20 mouse cellular contexts compared by ENCODE assay signal in the genomic region with DNA sequence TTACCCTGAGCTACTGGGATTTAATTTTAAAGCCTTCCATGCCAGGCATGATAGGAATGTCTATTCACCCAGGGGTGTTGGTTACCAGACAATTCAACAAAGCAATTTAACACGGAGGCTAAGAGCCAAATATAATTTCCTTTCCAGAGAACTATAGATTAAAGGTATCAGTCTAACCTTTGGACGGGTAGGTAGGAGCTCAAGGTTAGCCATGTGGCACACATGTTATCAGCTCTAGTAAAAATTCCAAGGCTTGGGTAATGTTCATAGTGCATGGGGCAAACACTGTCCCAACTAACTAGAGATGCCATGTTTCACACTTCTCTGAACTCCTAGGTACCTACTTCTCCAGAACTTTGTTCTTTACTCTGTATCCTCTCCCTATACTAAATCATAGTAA.
"Had no signal": no experiment of that assay in that cellular context is flagged by ENCODE, and none has a peak within 500 bp of the region (broad histone marks: within the 10 kb centered on the region; RNA-seq: fewer than 3 reads in every experiment).

No protein-coding gene starts in this region.

- H3K4me1 ChIP-seq: limb, embryonic 10.5 days; limb, embryonic 13.5 days; liver, embryonic 13.5 days; midbrain, embryonic 12.5 days; midbrain, embryonic 15.5 days; neural tube, embryonic 12.5 days; neural tube, embryonic 15.5 days had no signal

- H3K36me3 ChIP-seq: kidney, embryonic 15.5 days; limb, embryonic 10.5 days; limb, embryonic 13.5 days; liver, embryonic 13.5 days; midbrain, embryonic 12.5 days; midbrain, embryonic 15.5 days; neural tube, embryonic 12.5 days; neural tube, embryonic 15.5 days had no signal

- ATAC-seq: lung, postnatal 0 days; midbrain, embryonic 15.5 days had no signal

- H3K9me3 ChIP-seq: kidney, embryonic 15.5 days; limb, embryonic 10.5 days; limb, embryonic 13.5 days; liver, embryonic 13.5 days; midbrain, embryonic 12.5 days; midbrain, embryonic 15.5 days; neural tube, embryonic 12.5 days; neural tube, embryonic 15.5 days had no signal

- H3K4me2 ChIP-seq: kidney, embryonic 15.5 days; limb, embryonic 13.5 days; liver, embryonic 13.5 days; lung, embryonic 14.5 days; midbrain, embryonic 12.5 days; midbrain, embryonic 15.5 days; neural tube, embryonic 12.5 days; neural tube, embryonic 15.5 days had no signal

- H3K4me3 ChIP-seq: kidney, embryonic 15.5 days; limb, embryonic 10.5 days; limb, embryonic 13.5 days; liver, embryonic 13.5 days; midbrain, embryonic 12.5 days; midbrain, embryonic 15.5 days; neural tube, embryonic 12.5 days; neural tube, embryonic 15.5 days had no signal

- H3K27ac ChIP-seq: kidney, embryonic 15.5 days; limb, embryonic 10.5 days; limb, embryonic 13.5 days; liver, embryonic 13.5 days; macrophage; midbrain, embryonic 12.5 days; midbrain, embryonic 15.5 days; neural tube, embryonic 12.5 days; neural tube, embryonic 15.5 days had no signal

- H3K9ac ChIP-seq: kidney, embryonic 15.5 days; limb, embryonic 13.5 days; liver, embryonic 13.5 days; lung, embryonic 14.5 days; midbrain, embryonic 12.5 days; midbrain, embryonic 15.5 days; neural tube, embryonic 12.5 days; neural tube, embryonic 15.5 days had no signal

- H3K27me3 ChIP-seq: kidney, embryonic 15.5 days; limb, embryonic 13.5 days; liver, embryonic 13.5 days; midbrain, embryonic 12.5 days; midbrain, embryonic 15.5 days; neural tube, embryonic 12.5 days; neural tube, embryonic 15.5 days had no signal

- DNase-seq: kidney, adult 11 months; kidney, adult 8-10 months; kidney, postnatal 10 days; liver; liver, embryonic 13.5 days; lung, embryonic 14.5 days; right cerebral cortex, adult 18-20 months; right cerebral cortex, postnatal 14 days; right cerebral cortex, postnatal 4 days; spleen, adult 18-20 months; thymus, postnatal 25 days had no signal
